Mouse (Mus musculus) midbrain, embryonic 11.5 days (tissue): ENCODE results near the gene Rad51b. TPM values are rescaled to one million over a fixed set of nuclear protein-coding genes. Genes with fewer than 3 reads are reported as not detected.

Experiments used
- ATAC-seq: fragments of 200-750 bp; cut with Nextera tagmentation; 2 replicates; pipeline ENCODE4 v1.8.0; 2017; ENCODE audit warnings: moderate TSS enrichment, moderate library complexity; ENCODE audit not compliant: low FRiP score
- DNase-seq: peaks from one replicate; pipeline ENCODE4 v3.0.0; 2015; ENCODE audit warnings: low spot score; ENCODE audit errors: missing footprints
- H3K27ac ChIP-seq: fragments of 300-500 bp; sonication (generic); 2 replicates; pipeline ENCODE4 v1.5.1; 2014; ENCODE audit warnings: low read depth, low read length
- H3K27me3 ChIP-seq: fragments of 300-500 bp; sonication (generic); 2 replicates; pipeline ENCODE4 v1.6.1; 2014; ENCODE audit warnings: mild to moderate bottlenecking, low read length, moderate library complexity, mixed read lengths; ENCODE audit not compliant: control insufficient read depth, insufficient read depth
- H3K36me3 ChIP-seq: fragments of 300-500 bp; sonication (generic); 2 replicates; pipeline ENCODE4 v1.6.1; 2014; ENCODE audit warnings: mild to moderate bottlenecking, low read length, moderate library complexity, mixed read lengths; ENCODE audit not compliant: control insufficient read depth, insufficient read depth
- H3K4me1 ChIP-seq: fragments of 300-500 bp; sonication (generic); 2 replicates; pipeline ENCODE4 v1.6.1; 2014; ENCODE audit warnings: low read length; ENCODE audit not compliant: control insufficient read depth, insufficient read depth
- H3K4me2 ChIP-seq: fragments of 300-500 bp; sonication (generic); 2 replicates; pipeline ENCODE4 v1.6.1; 2014; ENCODE audit warnings: mild to moderate bottlenecking, moderate library complexity
- H3K4me3 ChIP-seq: fragments of 300-500 bp; sonication (generic); 2 replicates; pipeline ENCODE4 v1.5.1; 2014; ENCODE audit warnings: low read depth, low read length
- H3K9ac ChIP-seq: fragments of 300-500 bp; sonication (generic); 2 replicates; pipeline ENCODE4 v1.6.1; 2014; ENCODE audit warnings: low read length
- H3K9me3 ChIP-seq: fragments of 300-500 bp; sonication (generic); 2 replicates; pipeline ENCODE4 v1.6.1; 2016; ENCODE audit warnings: low read length; ENCODE audit not compliant: control insufficient read depth
- WGBS: fragments of 180-500 bp; shearing (Covaris S2); extraction: QIAGEN DNeasy Blood & Tissue Kit; methylation state at CpG from one replicate; pipeline ENCODE4 v1.1.7; 2014; 5-methylcytosine and 5-hydroxymethylcytosine counted together
- polyA plus RNA-seq: library from polyadenylated mRNA; unstranded; fragments of >200 nt; fragmentation: Nextera tagmentation; extraction: Ambion mirVana; gene quantifications from 2 replicates; pipeline ENCODE4 v1.2.1, GENCODE M21; 2014

Gene Rad51b
- polyA plus RNA-seq, 1 experiment from 2014 or later = 6.9 TPM

GRCm38 (mm10) chr12:79380190-79380589 lies 83.1 kb downstream of the Rad51b start:
- no peaks in the 10 kb centered on the region for H3K27me3 ChIP-seq
- H3K9ac ChIP-seq = no peak overlapping the region
- H3K27ac ChIP-seq = no peak overlapping the region
- WGBS = 91% methylated on average over 1 of the region's 1 CpGs
- ATAC-seq (no peak), DNase-seq (no peak)
- no peaks in the 10 kb centered on the region for H3K36me3 ChIP-seq
- no peak overlapping the region for H3K4me2 ChIP-seq
- peaks cover 5% of the 10 kb centered on the region for H3K4me1 ChIP-seq
- H3K4me3 ChIP-seq = no peak overlapping the region
- H3K9me3 ChIP-seq = no peaks in the 10 kb centered on the region

GRCm38 (mm10) chr12:79381489-79381888 lies 84.4 kb downstream of the Rad51b start:
- Histone ChIP-seq H3K4me3 (no peak overlapping the region), H3K4me1 (peaks cover 5% of the 10 kb centered on the region), H3K27me3 (no peaks in the 10 kb centered on the region), H3K36me3 (no peaks in the 10 kb centered on the region), H3K27ac (no peak overlapping the region), H3K9me3 (no peaks in the 10 kb centered on the region), H3K4me2 (no peak overlapping the region), H3K9ac (no peak overlapping the region)
- ATAC-seq (no peak), DNase-seq (no peak)
- WGBS = 85% methylated on average over 3 of the region's 3 CpGs

- ATAC-seq = no peak
- H3K4me1 ChIP-seq = peaks cover 5% of the 10 kb centered on the region
- H3K27me3 ChIP-seq = no peaks in the 10 kb centered on the region
- no peaks in the 10 kb centered on the region for H3K36me3 ChIP-seq
- H3K4me2 ChIP-seq = no peak overlapping the region
- no peak for DNase-seq
- no peak overlapping the region for H3K4me3 ChIP-seq
- WGBS = 27% methylated on average over 2 of the region's 2 CpGs
- H3K9ac ChIP-seq = no peak overlapping the region
- no peak overlapping the region for H3K27ac ChIP-seq
- H3K9me3 ChIP-seq = no peaks in the 10 kb centered on the region
These were observed 85.3 kb downstream of the Rad51b start for GRCm38 (mm10) chr12:79382416-79382815.

GRCm38 (mm10) chr12:79383583-79383982 lies 86.5 kb downstream of the Rad51b start:
- Histone ChIP-seq H3K27me3 (no peaks in the 10 kb centered on the region), H3K9me3 (no peaks in the 10 kb centered on the region), H3K9ac (no peak overlapping the region), H3K4me1 (peaks cover 5% of the 10 kb centered on the region), H3K4me3 (no peak overlapping the region), H3K4me2 (no peak overlapping the region), H3K36me3 (no peaks in the 10 kb centered on the region), H3K27ac (no peak overlapping the region)
- no peak for DNase-seq
- ATAC-seq = no peak
- 49% methylated on average over 3 of the region's 3 CpGs for WGBS

- Histone ChIP-seq H3K36me3 (no peaks in the 10 kb centered on the region), H3K4me2 (no peak overlapping the region), H3K27ac (no peak overlapping the region), H3K9ac (no peak overlapping the region), H3K4me3 (no peak overlapping the region), H3K9me3 (no peaks in the 10 kb centered on the region), H3K4me1 (peaks cover 6% of the 10 kb centered on the region), H3K27me3 (no peaks in the 10 kb centered on the region)
- DNase-seq = no peak
- 72% methylated on average over 9 of the region's 9 CpGs for WGBS
- ATAC-seq = no peak
These were observed 87.7 kb downstream of the Rad51b start for GRCm38 (mm10) chr12:79384787-79385186.

GRCm38 (mm10) chr12:79385199-79385598 lies 88.1 kb downstream of the Rad51b start:
- H3K4me2 ChIP-seq = no peak overlapping the region
- no peaks in the 10 kb centered on the region for H3K9me3 ChIP-seq
- no peak for ATAC-seq

GRCm38 (mm10) chr12:79387886-79388285 lies 90.8 kb downstream of the Rad51b start:
- Histone ChIP-seq H3K4me3 (no peak overlapping the region), H3K9ac (no peak overlapping the region), H3K4me2 (no peak overlapping the region), H3K36me3 (no peaks in the 10 kb centered on the region), H3K27me3 (no peaks in the 10 kb centered on the region), H3K27ac (no peak overlapping the region), H3K9me3 (no peaks in the 10 kb centered on the region), H3K4me1 (peaks cover 6% of the 10 kb centered on the region)
- DNase-seq = no peak
- WGBS = 90% methylated on average over 6 of the region's 6 CpGs
- ATAC-seq = no peak

More at GRCm38 (mm10) chr12:79385199-79385598, 88.1 kb downstream of the Rad51b start:
- Histone ChIP-seq H3K4me3 (no peak overlapping the region), H3K27me3 (no peaks in the 10 kb centered on the region), H3K36me3 (no peaks in the 10 kb centered on the region), H3K9ac (no peak overlapping the region), H3K4me1 (peaks cover 9% of the 10 kb centered on the region), H3K27ac (no peak overlapping the region)
- no peak for DNase-seq
- WGBS = 88% methylated on average over 5 of the region's 5 CpGs

GRCm38 (mm10) chr12:79389251-79389650 lies 92.2 kb downstream of the Rad51b start:
- ATAC-seq (no peak), DNase-seq (no peak)
- Histone ChIP-seq H3K36me3 (no peaks in the 10 kb centered on the region), H3K4me2 (no peak overlapping the region), H3K9ac (no peak overlapping the region), H3K4me3 (no peak overlapping the region), H3K27me3 (no peaks in the 10 kb centered on the region), H3K27ac (no peak overlapping the region), H3K4me1 (peaks cover 6% of the 10 kb centered on the region), H3K9me3 (no peaks in the 10 kb centered on the region)
- WGBS = 94% methylated on average over 3 of the region's 3 CpGs

GRCm38 (mm10) chr12:79389971-79390370 lies 92.9 kb downstream of the Rad51b start:
- Histone ChIP-seq H3K9me3 (no peaks in the 10 kb centered on the region), H3K4me1 (peaks cover 4% of the 10 kb centered on the region; the same call in 1 of the 2 replicates), H3K27ac (no peak overlapping the region), H3K27me3 (no peaks in the 10 kb centered on the region), H3K4me2 (no peak overlapping the region), H3K36me3 (no peaks in the 10 kb centered on the region), H3K4me3 (no peak overlapping the region), H3K9ac (no peak overlapping the region)
- no peak for ATAC-seq
- no peak for DNase-seq

GRCm38 (mm10) chr12:79393636-79394035 lies 96.6 kb downstream of the Rad51b start:
- ATAC-seq (no peak), DNase-seq (no peak)
- WGBS = 93% methylated on average over 2 of the region's 2 CpGs
- Histone ChIP-seq H3K27ac (no peak overlapping the region), H3K27me3 (no peaks in the 10 kb centered on the region), H3K4me3 (no peak overlapping the region), H3K9ac (no peak overlapping the region), H3K4me2 (no peak overlapping the region), H3K9me3 (no peaks in the 10 kb centered on the region), H3K4me1 (peaks cover 4% of the 10 kb centered on the region; the same call in 1 of the 2 replicates), H3K36me3 (no peaks in the 10 kb centered on the region)
